13 mouse cellular contexts compared by ENCODE assay signal in genomic region chr7:120862196-120862595, GRCm38 (mm10). TPM values are rescaled to one million over a fixed set of nuclear protein-coding genes. Genes with fewer than 3 reads are reported as not detected.
A peak's percentile ranks its signal among the peaks of the same experiment; 100 is the strongest.
DNase-seq lines count a peak whose midpoint lies in the region; ATAC-seq and TF ChIP-seq lines count a peak whose summit lies in the region.
"Had no signal": no experiment of that assay in that cellular context is flagged by ENCODE, and none has a peak within 500 bp of the region (broad histone marks: within the 10 kb centered on the region; RNA-seq: fewer than 3 reads in every experiment).

No protein-coding gene starts in this region.

- H3K9me3 ChIP-seq in heart, embryonic 13.5 days: no peaks in the 10 kb centered on the region
- no peaks in the 10 kb centered on the region for H3K9me3 ChIP-seq in MEL (replicated peaks; ENCODE audit: insufficient read depth, low read length)
- no peaks in the 10 kb centered on the region for H3K9me3 ChIP-seq in embryonic facial prominence, embryonic 13.5 days
- H3K9me3 ChIP-seq in liver, embryonic 13.5 days (replicated peaks): no peaks in the 10 kb centered on the region
- H3K9me3 ChIP-seq: forebrain, embryonic 13.5 days had no signal

- TF ChIP-seq POLR2A in MEL (IDR thresholded peaks at IDR 0.05; ENCODE audit: control insufficient read depth in 1 of 2, insufficient read depth in 1 of 2, low read depth in 1 of 2, low read length in 2 of 2, poor library complexity in 1 of 2): no peak

- peak overlapping the region; percentile 10; the same call in 1 of the 2 replicates for H3K27ac ChIP-seq in heart, embryonic 13.5 days (replicated peaks)
- peak overlapping the region; percentile 95 for H3K27ac ChIP-seq in MEL (ENCODE audit: control insufficient read depth, low read depth, low read length)
- H3K27ac ChIP-seq in embryonic facial prominence, embryonic 13.5 days: peak overlapping the region; percentile 74
- peak overlapping the region; percentile 99 for H3K27ac ChIP-seq in liver, embryonic 13.5 days
- H3K27ac ChIP-seq: forebrain, embryonic 13.5 days had no signal

- no peak overlapping the region for H3K4me3 ChIP-seq in heart, embryonic 13.5 days
- H3K4me3 ChIP-seq in MEL (ENCODE audit: control insufficient read depth in 1 of 2, insufficient read depth in 1 of 2, low read depth in 2 of 2, low read length in 2 of 2): peak overlapping the region in 1 of 2 experiments; percentile 20; a peak in 2 of 4 replicates
- no peak overlapping the region for H3K4me3 ChIP-seq in embryonic facial prominence, embryonic 13.5 days
- peak overlapping the region; percentile 33 for H3K4me3 ChIP-seq in liver, embryonic 13.5 days (replicated peaks)
- H3K4me3 ChIP-seq: forebrain, embryonic 13.5 days had no signal

- H3K9ac ChIP-seq in heart, embryonic 13.5 days: peak overlapping the region; percentile 47; the same call in 1 of the 2 replicates
- H3K9ac ChIP-seq in MEL (ENCODE audit: control insufficient read depth, low read depth, low read length, poor library complexity, severe bottlenecking): peak overlapping the region; percentile 67
- H3K9ac ChIP-seq in embryonic facial prominence, embryonic 13.5 days: no peak overlapping the region
- H3K9ac ChIP-seq in liver, embryonic 13.5 days: peak overlapping the region; percentile 78
- H3K9ac ChIP-seq: forebrain, embryonic 13.5 days had no signal

- H3K27me3 ChIP-seq in heart, embryonic 13.5 days (replicated peaks): no peaks in the 10 kb centered on the region
- no peaks in the 10 kb centered on the region for H3K27me3 ChIP-seq in MEL (ENCODE audit: control insufficient read depth in 1 of 2, insufficient read depth in 2 of 2, low read length in 2 of 2)
- no peaks in the 10 kb centered on the region for H3K27me3 ChIP-seq in embryonic facial prominence, embryonic 13.5 days
- H3K27me3 ChIP-seq in liver, embryonic 13.5 days: no peaks in the 10 kb centered on the region
- H3K27me3 ChIP-seq: forebrain, embryonic 13.5 days had no signal

- WGBS in heart, embryonic 13.5 days: 36% methylated on average over 3 of the region's 3 CpGs
- WGBS in embryonic facial prominence, embryonic 13.5 days: 14% methylated on average over 3 of the region's 3 CpGs
- WGBS in liver, embryonic 13.5 days (ENCODE audit: insufficient replicate concordance): 31% methylated on average over 3 of the region's 3 CpGs

- no peak for ATAC-seq in heart, embryonic 13.5 days (ENCODE audit: extremely low read depth, insufficient number of reproducible peaks, low FRiP score, low TSS enrichment)
- ATAC-seq in embryonic facial prominence, embryonic 13.5 days (ENCODE audit: insufficient number of reproducible peaks, insufficient read depth, low FRiP score, low TSS enrichment, low read depth): no peak
- no peak for ATAC-seq in liver, embryonic 13.5 days (ENCODE audit: low read depth)
- ATAC-seq: forebrain, embryonic 13.5 days; lung, postnatal 0 days had no signal

- no peak for TF ChIP-seq EP300 in MEL (IDR thresholded peaks at IDR 0.05; ENCODE audit: low read depth in 1 of 2, low read length in 2 of 2)

- H3K4me1 ChIP-seq in heart, embryonic 13.5 days: peaks cover 67% of the 10 kb centered on the region
- H3K4me1 ChIP-seq in MEL (ENCODE audit: control insufficient read depth in 1 of 2, insufficient read depth in 2 of 2, low read length in 2 of 2): peaks cover 38 to 50% of the 10 kb centered on the region in 2 experiments
- peaks cover 63% of the 10 kb centered on the region for H3K4me1 ChIP-seq in embryonic facial prominence, embryonic 13.5 days
- H3K4me1 ChIP-seq in liver, embryonic 13.5 days (replicated peaks): peaks cover 90% of the 10 kb centered on the region

- TF ChIP-seq CTCF in MEL (IDR thresholded peaks at IDR 0.05 in 2 of 3, conservative IDR thresholded peaks at IDR 0.05 in 1 of 3; ENCODE audit: control insufficient read depth in 1 of 3, insufficient read depth in 1 of 3, low read depth in 2 of 3, low read length in 3 of 3, poor library complexity in 1 of 3, severe bottlenecking in 1 of 3): no peak

- H3K4me2 ChIP-seq in heart, embryonic 13.5 days: no peak overlapping the region; the same call in 1 of the 2 replicates
- H3K4me2 ChIP-seq in embryonic facial prominence, embryonic 13.5 days: peak overlapping the region; percentile 38; the same call in 1 of the 2 replicates
- H3K4me2 ChIP-seq in liver, embryonic 13.5 days: peak overlapping the region; percentile 68
- H3K4me2 ChIP-seq: forebrain, embryonic 13.5 days had no signal

- peaks cover 22% of the 10 kb centered on the region for H3K79me2 ChIP-seq in MEL (ENCODE audit: control insufficient read depth, insufficient read depth, low read length, poor library complexity)

- peaks cover 16% of the 10 kb centered on the region for H3K36me3 ChIP-seq in heart, embryonic 13.5 days
- peaks cover 2 to 61% of the 10 kb centered on the region in 2 experiments; a peak in 3 of 4 replicates for H3K36me3 ChIP-seq in MEL (ENCODE audit: control insufficient read depth in 1 of 2, insufficient read depth in 2 of 2, low read length in 2 of 2)
- peaks cover 19% of the 10 kb centered on the region for H3K36me3 ChIP-seq in embryonic facial prominence, embryonic 13.5 days
- peaks cover 39% of the 10 kb centered on the region for H3K36me3 ChIP-seq in liver, embryonic 13.5 days

- no peak for TF ChIP-seq RAD21 in MEL (IDR thresholded peaks at IDR 0.05; ENCODE audit: low read depth, low read length)

- DNase-seq in heart, adult 8-10 months (ENCODE audit: low spot score): no peak
- DNase-seq in MEL (ENCODE audit: low read depth, low spot score): no peak
- no peak for DNase-seq in liver, embryonic 13.5 days
- no peak for DNase-seq in c-Kit-positive CD71-positive TER-119-positive erythroid progenitor cells, embryonic 14.5 days (ENCODE audit: low spot score)
- no peak for DNase-seq in adrenal gland, postnatal 10 days
- no peak for DNase-seq in left cerebral cortex, adult 11 months (ENCODE audit: low spot score)
- DNase-seq: cerebellum, postnatal 10 days had no signal

TF ChIP-seq in MEL, 35 proteins besides CTCF, POLR2A, EP300 and RAD21:
- no peak for TF ChIP-seq SIN3A (IDR thresholded peaks at IDR 0.05; ENCODE audit: low read length)
- no peak for TF ChIP-seq NRF1 (IDR thresholded peaks at IDR 0.05; ENCODE audit: insufficient read depth, low read depth, low read length, poor library complexity, severe bottlenecking)
- no peak for TF ChIP-seq TCF12 (IDR thresholded peaks at IDR 0.05; ENCODE audit: low read depth, low read length)
- TF ChIP-seq CHD2 (IDR thresholded peaks at IDR 0.05; ENCODE audit: low read length): no peak

RNA-seq across cellular contexts. Expression of gene Eef2k, which starts 19.6 kb away (rescaled TPM):
- polyA plus RNA-seq in heart, embryonic 13.5 days (2015; fragmentation: Nextera tagmentation; extraction: Ambion mirVana): 16.3 and 16.9 TPM in 2 replicates
- 10 to 100 TPM; 23.0 to 42.1 (median 30.7) TPM for total RNA-seq in heart, adult 8-10 months (2022)
- total RNA-seq in MEL (2012; rRNA removed): 56.1 and 69.2 TPM in 2 replicates
- 10 to 100 TPM in 1 of 2 experiments, not detected in 1; 56.2 TPM for polyA plus RNA-seq in MEL (2012; ENCODE audit: insufficient read depth in 1 of 2, insufficient read length in 2 of 2, low read depth in 1 of 2, low replicate concordance in 2 of 2, missing spikeins in 1 of 2)
- polyA plus RNA-seq in embryonic facial prominence, embryonic 13.5 days (2015; fragmentation: Nextera tagmentation; extraction: Ambion mirVana): 36.6 and 39.4 TPM in 2 replicates
- polyA plus RNA-seq in liver, embryonic 13.5 days (2015; fragmentation: Nextera tagmentation; extraction: Ambion mirVana): 42.2 and 44.2 TPM in 2 replicates
- 10 to 100 TPM; 24.4 to 33.4 TPM for total RNA-seq in adrenal gland, postnatal 10 days (2021)

RNA-seq across cellular contexts. Expression of gene Gm5737, which starts 50.0 kb away (rescaled TPM):
- polyA plus RNA-seq in heart, embryonic 13.5 days (2015; fragmentation: Nextera tagmentation; extraction: Ambion mirVana): not detected in 2 replicates
- total RNA-seq in heart, adult 8-10 months (2022): not detected
- not detected in 2 replicates for total RNA-seq in MEL (2012; rRNA removed)
- not detected for polyA plus RNA-seq in MEL (2012; ENCODE audit: insufficient read depth in 1 of 2, insufficient read length in 2 of 2, low read depth in 1 of 2, low replicate concordance in 2 of 2, missing spikeins in 1 of 2)
- polyA plus RNA-seq in embryonic facial prominence, embryonic 13.5 days (2015; fragmentation: Nextera tagmentation; extraction: Ambion mirVana): not detected in 2 replicates
- not detected in 2 replicates for polyA plus RNA-seq in liver, embryonic 13.5 days (2015; fragmentation: Nextera tagmentation; extraction: Ambion mirVana)
- total RNA-seq in adrenal gland, postnatal 10 days (2021): under 1 TPM; 0.33 to 0.39 TPM
- polyA plus RNA-seq: forebrain, embryonic 13.5 days; intestine, embryonic 14.5 days; lung, postnatal 0 days; spleen, adult 2 months had no signal

RNA-seq across cellular contexts. Expression of gene Polr3e, which starts 55.3 kb away (rescaled TPM):
- polyA plus RNA-seq in heart, embryonic 13.5 days (2015; fragmentation: Nextera tagmentation; extraction: Ambion mirVana): 21.8 and 22.4 TPM in 2 replicates
- 1 to 10 TPM; 7.9 to 9.5 (median 8.6) TPM for total RNA-seq in heart, adult 8-10 months (2022)
- total RNA-seq in MEL (2012; rRNA removed): 39.1 and 39.4 TPM in 2 replicates
- polyA plus RNA-seq in MEL (2012; ENCODE audit: insufficient read depth in 1 of 2, insufficient read length in 2 of 2, low read depth in 1 of 2, low replicate concordance in 2 of 2, missing spikeins in 1 of 2): 10 to 100 TPM in 1 of 2 experiments, not detected in 1; 50.1 TPM
- polyA plus RNA-seq in embryonic facial prominence, embryonic 13.5 days (2015; fragmentation: Nextera tagmentation; extraction: Ambion mirVana): 37.9 and 38.2 TPM in 2 replicates
- 19.3 and 21.1 TPM in 2 replicates for polyA plus RNA-seq in liver, embryonic 13.5 days (2015; fragmentation: Nextera tagmentation; extraction: Ambion mirVana)
- total RNA-seq in adrenal gland, postnatal 10 days (2021): 10 to 100 TPM; 22.5 to 23.8 TPM

Comparison
In these comparisons a context has a peak if more than half of its experiments do, and no peak if none do; other contexts are left out.
1. H3K27ac ChIP-seq: peak in every context shown above with its lines; median percentile 99 in liver, embryonic 13.5 days; 95 in MEL; 74 in embryonic facial prominence, embryonic 13.5 days; 10 in heart, embryonic 13.5 days.